Mouse (Mus musculus) MEL-GATA-1-ER (cell line): ENCODE measurements around the gene Vgll4.

ENCODE experiments used
- DNase-seq: peaks from one replicate; pipeline ENCODE4 v3.0.0-alpha.2; 2012; ENCODE audit warnings: low read depth; ENCODE audit errors: extremely low read depth

The Vgll4 gene

GRCm38 (mm10) chr6:114919670-114920313 lies 50.0 kb downstream of the Vgll4 start:
- DNase-seq = no peak

DNA sequence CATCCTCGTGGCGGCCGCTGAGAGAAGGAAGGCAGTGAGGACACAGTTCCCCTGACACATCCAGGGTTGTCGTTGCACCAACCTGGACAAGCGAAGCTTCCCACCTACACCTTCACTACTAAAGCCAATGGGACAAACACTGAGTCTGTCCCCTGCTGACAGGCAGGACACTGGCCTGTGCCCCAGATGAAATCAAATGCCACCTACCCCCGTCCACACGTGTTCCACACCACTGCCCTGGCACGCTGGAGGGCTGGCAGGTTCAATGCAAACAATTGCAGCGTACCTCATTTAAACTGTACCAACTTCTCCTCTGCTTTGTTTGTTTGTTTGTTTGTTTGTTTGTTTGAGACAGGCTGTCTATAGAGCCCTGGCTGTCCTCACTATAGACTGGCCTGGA lies 50.8 kb downstream of the Vgll4 start:
- DNase-seq = no peak

- no peak for DNase-seq
These were observed 51.8 kb downstream of the Vgll4 start for GRCm38 (mm10) chr6:114917770-114918635.

GRCm38 (mm10) chr6:114917129-114917528 lies 52.7 kb downstream of the Vgll4 start:
- DNase-seq = no peak

DNA sequence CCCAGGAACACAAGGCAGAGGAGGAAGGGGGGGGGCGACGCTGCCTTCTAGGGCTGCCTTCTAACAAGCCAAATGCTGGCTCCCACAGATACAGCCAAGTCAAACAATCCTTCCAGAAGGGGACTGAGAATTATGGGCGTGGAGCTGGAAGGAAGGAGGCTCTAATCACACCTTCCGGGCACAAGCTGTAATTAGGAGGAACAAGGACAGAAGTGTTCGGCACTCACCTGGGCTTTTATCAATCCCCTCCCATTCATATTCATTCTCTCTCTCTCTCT lies 53.1 kb downstream of the Vgll4 start:
- DNase-seq = no peak

DNA sequence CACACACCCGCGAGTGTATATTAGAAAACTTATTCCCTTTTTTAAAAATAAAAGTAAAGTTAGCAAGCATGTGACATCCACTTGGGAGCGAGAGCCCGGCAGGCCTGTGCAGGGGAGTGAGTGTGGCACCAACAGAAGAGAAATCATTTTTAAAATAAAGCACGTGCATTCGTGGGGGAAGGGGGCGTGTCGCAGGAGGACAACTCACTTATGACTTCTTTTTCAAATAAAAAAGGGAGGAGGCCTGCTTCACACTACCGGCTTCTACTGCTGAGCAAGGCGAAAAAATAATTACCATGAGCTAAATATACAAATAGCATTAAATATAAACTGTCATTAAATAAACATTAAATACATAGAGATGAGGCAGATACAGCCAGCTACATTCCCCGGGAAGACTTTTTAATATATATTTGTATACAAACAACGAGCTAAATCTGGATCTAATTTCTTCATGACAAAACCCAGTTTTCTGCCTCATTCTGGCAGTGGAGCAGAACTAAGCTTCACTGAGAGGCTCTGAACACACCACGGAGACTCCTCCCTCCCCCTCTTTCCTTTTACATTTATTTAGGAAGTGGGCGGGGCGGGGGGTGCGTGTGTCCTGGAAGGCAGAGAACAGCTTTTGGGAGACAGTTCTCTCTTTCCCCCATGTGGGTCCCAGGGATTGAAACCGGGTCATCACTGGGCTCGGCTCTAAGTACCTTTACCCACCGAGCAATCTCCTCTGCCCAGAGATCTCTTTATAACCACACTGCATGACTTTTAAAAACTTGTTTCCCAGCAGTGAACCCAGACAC lies 53.7 kb downstream of the Vgll4 start:
- no peak for DNase-seq

- no peak for DNase-seq
These were observed 55.6 kb downstream of the Vgll4 start for GRCm38 (mm10) chr6:114914041-114914716.

DNA sequence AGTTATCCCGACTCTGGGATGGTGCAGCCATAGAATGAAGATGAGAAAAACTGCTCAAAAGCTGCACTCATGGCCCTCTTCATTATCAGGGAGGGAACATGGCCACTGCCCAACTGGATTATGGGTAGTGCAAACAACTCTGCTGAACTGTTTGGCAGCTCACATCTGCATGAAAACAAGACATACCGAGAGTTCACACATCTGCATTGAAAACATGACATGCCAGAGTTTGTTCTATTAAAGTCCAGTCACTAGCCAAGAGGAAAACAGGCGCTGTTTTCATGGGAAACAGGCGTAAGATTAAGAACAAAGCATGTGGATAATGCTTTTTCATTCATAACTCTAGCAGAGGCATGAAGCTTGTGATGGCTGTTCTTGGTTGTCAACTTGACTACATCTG lies 56.7 kb downstream of the Vgll4 start:
- DNase-seq = no peak

- DNase-seq = no peak
These were observed 58.3 kb downstream of the Vgll4 start for GRCm38 (mm10) chr6:114911540-114911939.

- DNase-seq = no peak
These were observed 60.0 kb downstream of the Vgll4 start for GRCm38 (mm10) chr6:114909801-114910200.

DNA sequence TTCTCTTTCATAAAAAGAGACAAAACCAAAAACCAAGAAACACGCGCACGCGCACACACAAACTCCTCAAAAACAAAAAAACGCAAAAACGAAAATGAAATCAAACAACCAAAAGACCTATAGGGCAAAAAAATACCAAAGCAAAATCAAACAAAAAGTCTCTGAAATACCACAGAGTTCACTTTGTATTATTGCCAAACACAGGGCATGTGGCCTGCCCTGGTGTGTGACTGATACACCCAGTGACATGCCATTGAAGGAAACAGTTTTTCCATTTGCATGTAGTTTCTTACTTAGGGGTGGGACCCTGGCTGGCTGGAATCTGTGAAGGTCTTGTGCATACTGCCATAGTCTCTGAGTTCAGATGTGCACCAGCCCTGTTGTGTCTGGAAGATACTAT lies 62.3 kb downstream of the Vgll4 start:
- DNase-seq = no peak

- DNase-seq = no peak
These were observed 63.6 kb downstream of the Vgll4 start for GRCm38 (mm10) chr6:114906209-114906608.

DNA sequence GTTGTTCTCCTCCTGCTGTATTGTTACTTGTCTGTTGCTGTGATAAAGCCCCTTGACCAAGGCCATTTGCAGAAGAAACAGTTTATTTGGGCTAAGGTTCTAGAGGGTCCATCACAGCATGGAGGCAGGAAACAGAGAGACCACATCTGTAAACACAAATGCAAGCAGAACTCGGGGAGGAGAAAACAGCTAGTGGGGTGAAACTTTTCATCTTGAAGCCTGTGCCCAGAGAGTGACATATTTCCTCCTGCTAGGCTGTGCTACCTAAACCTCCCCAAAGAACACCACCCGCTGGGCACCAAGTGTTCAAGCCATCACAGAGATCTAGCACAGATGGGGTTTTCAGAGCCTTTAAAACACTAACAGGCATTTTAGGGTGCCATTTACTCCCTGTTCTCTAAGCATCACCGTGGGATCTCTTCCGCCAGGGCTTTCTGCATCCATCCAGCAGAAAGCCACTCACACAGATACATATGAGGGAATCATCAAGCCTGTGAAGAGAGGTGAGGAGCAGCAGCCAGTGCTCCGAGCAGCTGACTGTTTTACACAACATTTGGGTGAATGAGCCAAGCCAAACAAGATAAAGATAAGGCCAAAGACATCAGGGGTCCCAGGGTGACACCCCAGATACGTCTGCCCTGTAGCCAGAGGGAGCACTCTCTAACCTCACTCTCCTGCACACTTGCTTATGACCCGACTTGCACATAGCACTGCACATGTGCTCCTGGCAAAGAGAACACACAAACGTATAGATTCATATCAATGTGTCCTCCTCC lies 64.4 kb downstream of the Vgll4 start:
- DNase-seq = no peak

GRCm38 (mm10) chr6:114904818-114905217 lies 65.0 kb downstream of the Vgll4 start:
- no peak for DNase-seq

- no peak for DNase-seq
These were observed 65.6 kb downstream of the Vgll4 start for GRCm38 (mm10) chr6:114904233-114904632.

GRCm38 (mm10) chr6:114901921-114902320 lies 67.9 kb downstream of the Vgll4 start:
- no peak for DNase-seq

GRCm38 (mm10) chr6:114901321-114901824 lies 68.4 kb downstream of the Vgll4 start:
- DNase-seq = peak; percentile 46

DNA sequence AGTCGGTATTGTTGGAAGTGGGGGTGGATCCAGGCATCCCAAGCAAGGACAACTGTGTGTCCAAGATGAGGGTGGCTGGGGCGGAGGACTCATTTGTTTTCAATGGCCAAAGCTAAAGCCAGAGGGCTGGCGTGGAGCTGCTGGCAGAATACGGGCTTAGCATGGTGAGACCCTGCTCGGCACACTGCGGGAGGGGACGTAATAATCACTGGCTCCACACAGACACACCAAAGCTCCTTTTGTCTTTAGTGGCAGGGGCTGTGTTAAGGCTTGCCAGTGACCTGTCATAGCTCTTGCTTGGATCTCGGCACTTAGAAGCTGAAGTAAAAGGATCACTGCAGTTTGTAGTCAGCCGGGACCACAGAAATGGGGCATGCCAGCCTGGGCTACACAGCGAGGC lies 69.6 kb downstream of the Vgll4 start:
- no peak for DNase-seq

- no peak for DNase-seq
These were observed 70.1 kb downstream of the Vgll4 start for GRCm38 (mm10) chr6:114899652-114900051.

GRCm38 (mm10) chr6:114898949-114899348 lies 70.8 kb downstream of the Vgll4 start:
- no peak for DNase-seq

- no peak for DNase-seq
These were observed 73.5 kb downstream of the Vgll4 start for GRCm38 (mm10) chr6:114896281-114896680.
